In the genomic region with DNA sequence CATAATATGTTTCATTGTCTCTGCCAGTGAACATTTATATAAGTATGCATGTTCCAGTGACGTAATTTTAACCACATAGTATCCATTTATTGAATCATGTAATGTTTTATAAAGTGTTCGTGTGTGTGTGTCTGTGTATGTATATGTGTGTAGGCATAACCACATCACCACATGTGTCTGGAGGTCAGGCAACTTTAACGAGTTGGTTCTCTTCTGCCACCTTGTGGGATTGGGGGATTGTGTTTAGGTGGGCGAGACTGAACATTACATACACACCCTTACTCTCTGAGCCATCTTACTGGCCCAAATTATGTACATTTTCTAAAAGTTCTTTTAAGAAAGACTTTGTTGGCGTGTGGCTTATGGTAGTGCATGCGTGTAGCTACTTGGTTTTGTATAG, we compare ENCODE assay signal across 19 mouse cellular contexts. TPM values are rescaled to one million over a fixed set of nuclear protein-coding genes. Genes with fewer than 3 reads are reported as not detected.
DNase-seq lines count a peak whose midpoint lies in the region; ATAC-seq and TF ChIP-seq lines count a peak whose summit lies in the region.
"Had no signal": no experiment of that assay in that cellular context is flagged by ENCODE, and none has a peak within 500 bp of the region (broad histone marks: within the 10 kb centered on the region; RNA-seq: fewer than 3 reads in every experiment).

No protein-coding gene starts in this region.

- H3K9ac ChIP-seq in intestine, postnatal 0 days (ENCODE audit: low read depth, low read length): no peak overlapping the region
- no peak overlapping the region for H3K9ac ChIP-seq in intestine, embryonic 15.5 days
- no peak overlapping the region for H3K9ac ChIP-seq in midbrain, postnatal 0 days (replicated peaks; ENCODE audit: low read length, poor library complexity, severe bottlenecking)
- no peak overlapping the region for H3K9ac ChIP-seq in midbrain, embryonic 16.5 days (ENCODE audit: low read depth, low read length)
- no peak overlapping the region for H3K9ac ChIP-seq in MEL (ENCODE audit: control insufficient read depth, low read depth, low read length, poor library complexity, severe bottlenecking)
- H3K9ac ChIP-seq: forebrain, postnatal 0 days; heart, embryonic 12.5 days; hindbrain, embryonic 13.5 days; limb, embryonic 13.5 days had no signal

- H3K36me3 ChIP-seq in intestine, postnatal 0 days (ENCODE audit: control insufficient read depth, insufficient read depth): no peaks in the 10 kb centered on the region
- H3K36me3 ChIP-seq in intestine, embryonic 15.5 days: no peaks in the 10 kb centered on the region
- no peaks in the 10 kb centered on the region for H3K36me3 ChIP-seq in midbrain, postnatal 0 days (ENCODE audit: insufficient read depth, low read length)
- H3K36me3 ChIP-seq in midbrain, embryonic 16.5 days (ENCODE audit: control insufficient read depth, insufficient read depth, low read length): no peaks in the 10 kb centered on the region
- no peaks in the 10 kb centered on the region for H3K36me3 ChIP-seq in MEL (ENCODE audit: control insufficient read depth in 1 of 2, insufficient read depth in 2 of 2, low read length in 2 of 2)
- H3K36me3 ChIP-seq in splenic B cell, adult 2 months (ENCODE audit: control insufficient read depth, insufficient read depth, low read length, poor library complexity, severe bottlenecking): no peaks in the 10 kb centered on the region
- H3K36me3 ChIP-seq: heart, embryonic 12.5 days; hindbrain, embryonic 13.5 days; limb, embryonic 13.5 days had no signal

- H3K79me2 ChIP-seq in MEL (ENCODE audit: control insufficient read depth, insufficient read depth, low read length, poor library complexity): no peaks in the 10 kb centered on the region

- TF ChIP-seq RAD21 in MEL (IDR thresholded peaks at IDR 0.05; ENCODE audit: low read depth, low read length): no peak; the same call in none of the 2 replicates

- no peak for TF ChIP-seq POLR2A in MEL (IDR thresholded peaks at IDR 0.05; ENCODE audit: control insufficient read depth in 1 of 2, insufficient read depth in 1 of 2, low read depth in 1 of 2, low read length in 2 of 2, poor library complexity in 1 of 2)

- H3K4me3 ChIP-seq in intestine, postnatal 0 days (ENCODE audit: low read depth, low read length): no peak overlapping the region
- H3K4me3 ChIP-seq in intestine, embryonic 15.5 days (replicated peaks): no peak overlapping the region
- no peak overlapping the region for H3K4me3 ChIP-seq in midbrain, postnatal 0 days (ENCODE audit: low read depth, low read length)
- no peak overlapping the region for H3K4me3 ChIP-seq in midbrain, embryonic 16.5 days (ENCODE audit: low read depth, low read length)
- H3K4me3 ChIP-seq in MEL (ENCODE audit: control insufficient read depth in 1 of 2, insufficient read depth in 1 of 2, low read depth in 2 of 2, low read length in 2 of 2): no peak overlapping the region
- H3K4me3 ChIP-seq: heart, embryonic 12.5 days; hindbrain, embryonic 13.5 days; limb, embryonic 13.5 days; megakaryocyte, embryonic 14.5 days had no signal

- no peaks in the 10 kb centered on the region for H3K9me3 ChIP-seq in intestine, postnatal 0 days (ENCODE audit: control insufficient read depth)
- no peaks in the 10 kb centered on the region for H3K9me3 ChIP-seq in intestine, embryonic 15.5 days
- H3K9me3 ChIP-seq in midbrain, postnatal 0 days (ENCODE audit: low read length): no peaks in the 10 kb centered on the region
- no peaks in the 10 kb centered on the region for H3K9me3 ChIP-seq in midbrain, embryonic 16.5 days (replicated peaks; ENCODE audit: control insufficient read depth, low read length, poor library complexity, severe bottlenecking)
- H3K9me3 ChIP-seq in MEL (replicated peaks; ENCODE audit: insufficient read depth, low read length): no peaks in the 10 kb centered on the region
- H3K9me3 ChIP-seq: heart, embryonic 12.5 days; hindbrain, embryonic 13.5 days; limb, embryonic 13.5 days; megakaryocyte, embryonic 14.5 days had no signal

- H3K4me2 ChIP-seq in intestine, postnatal 0 days (replicated peaks; ENCODE audit: low read depth): no peak overlapping the region
- no peak overlapping the region for H3K4me2 ChIP-seq in intestine, embryonic 15.5 days (replicated peaks)
- no peak overlapping the region for H3K4me2 ChIP-seq in midbrain, postnatal 0 days (ENCODE audit: low read depth, low read length, poor library complexity, severe bottlenecking)
- H3K4me2 ChIP-seq in midbrain, embryonic 16.5 days (ENCODE audit: low read length): no peak overlapping the region
- H3K4me2 ChIP-seq: heart, embryonic 12.5 days; hindbrain, embryonic 13.5 days; limb, embryonic 13.5 days had no signal

- TF ChIP-seq CTCF in intestine, postnatal 0 days (IDR thresholded peaks at IDR 0.05; ENCODE audit: low read depth): peak; percentile 39
- peak; percentile 15 for TF ChIP-seq CTCF in midbrain, postnatal 0 days (IDR thresholded peaks at IDR 0.05)
- peak in 2 of 3 experiments; percentile 4 to 24; a peak in 2 of 6 replicates for TF ChIP-seq CTCF in MEL (IDR thresholded peaks at IDR 0.05 in 2 of 3, conservative IDR thresholded peaks at IDR 0.05 in 1 of 3; ENCODE audit: control insufficient read depth in 1 of 3, insufficient read depth in 1 of 3, low read depth in 2 of 3, low read length in 3 of 3, poor library complexity in 1 of 3, severe bottlenecking in 1 of 3)

- WGBS in intestine, postnatal 0 days: 83% methylated on average over 6 of the region's 6 CpGs
- WGBS in intestine, embryonic 15.5 days: 87% methylated on average over 6 of the region's 6 CpGs
- WGBS in midbrain, postnatal 0 days: 94% methylated on average over 6 of the region's 6 CpGs
- WGBS in midbrain, embryonic 16.5 days: 94% methylated on average over 6 of the region's 6 CpGs

- no peaks in the 10 kb centered on the region for H3K27me3 ChIP-seq in intestine, postnatal 0 days (replicated peaks; ENCODE audit: control insufficient read depth, insufficient read depth, low read length)
- H3K27me3 ChIP-seq in intestine, embryonic 15.5 days (replicated peaks): no peaks in the 10 kb centered on the region
- no peaks in the 10 kb centered on the region for H3K27me3 ChIP-seq in midbrain, postnatal 0 days (ENCODE audit: insufficient read depth, low read length)
- no peaks in the 10 kb centered on the region for H3K27me3 ChIP-seq in midbrain, embryonic 16.5 days (ENCODE audit: control insufficient read depth, insufficient read depth, low read depth, low read length)
- no peaks in the 10 kb centered on the region for H3K27me3 ChIP-seq in MEL (ENCODE audit: control insufficient read depth in 1 of 2, insufficient read depth in 2 of 2, low read length in 2 of 2)
- no peaks in the 10 kb centered on the region for H3K27me3 ChIP-seq in splenic B cell, adult 2 months (ENCODE audit: control insufficient read depth, insufficient read depth, low read length, poor library complexity, severe bottlenecking)
- H3K27me3 ChIP-seq: heart, embryonic 12.5 days; hindbrain, embryonic 13.5 days; limb, embryonic 13.5 days; megakaryocyte, embryonic 14.5 days had no signal

- TF ChIP-seq EP300 in MEL (IDR thresholded peaks at IDR 0.05; ENCODE audit: low read depth in 1 of 2, low read length in 2 of 2): no peak

- ATAC-seq in intestine, postnatal 0 days: no peak
- no peak for ATAC-seq in intestine, embryonic 15.5 days
- no peak for ATAC-seq in midbrain, postnatal 0 days (ENCODE audit: low FRiP score)
- no peak for ATAC-seq in midbrain, embryonic 16.5 days
- ATAC-seq: forebrain, postnatal 0 days had no signal

- H3K27ac ChIP-seq in intestine, postnatal 0 days (ENCODE audit: low read depth, low read length): no peak overlapping the region
- H3K27ac ChIP-seq in intestine, embryonic 15.5 days: no peak overlapping the region
- H3K27ac ChIP-seq in midbrain, postnatal 0 days (ENCODE audit: low read depth, low read length): no peak overlapping the region
- H3K27ac ChIP-seq in midbrain, embryonic 16.5 days (ENCODE audit: low read length): no peak overlapping the region
- no peak overlapping the region for H3K27ac ChIP-seq in MEL (ENCODE audit: control insufficient read depth, low read depth, low read length)
- H3K27ac ChIP-seq: hindbrain, embryonic 13.5 days; limb, embryonic 13.5 days had no signal

- H3K4me1 ChIP-seq in intestine, postnatal 0 days (replicated peaks; ENCODE audit: control insufficient read depth, insufficient read depth, low read length): no peaks in the 10 kb centered on the region
- H3K4me1 ChIP-seq in intestine, embryonic 15.5 days (replicated peaks): no peaks in the 10 kb centered on the region
- no peaks in the 10 kb centered on the region for H3K4me1 ChIP-seq in midbrain, postnatal 0 days (ENCODE audit: insufficient read depth, low read length)
- H3K4me1 ChIP-seq in midbrain, embryonic 16.5 days (ENCODE audit: control insufficient read depth, insufficient read depth, low read length): no peaks in the 10 kb centered on the region
- no peaks in the 10 kb centered on the region for H3K4me1 ChIP-seq in MEL (ENCODE audit: control insufficient read depth in 1 of 2, insufficient read depth in 2 of 2, low read length in 2 of 2)
- H3K4me1 ChIP-seq: hindbrain, embryonic 13.5 days; limb, embryonic 13.5 days had no signal

- no peak for DNase-seq in midbrain, postnatal 0 days (ENCODE audit: low spot score)
- DNase-seq in MEL (ENCODE audit: low read depth, low spot score): no peak
- DNase-seq in splenic B cell, adult 2 months (ENCODE audit: low read depth, low spot score): peak; percentile 41
- no peak for DNase-seq in spleen, adult 12 weeks (ENCODE audit: low spot score)
- DNase-seq: adrenal gland, postnatal 10 days; cerebellum, adult 8-10 months; forebrain, postnatal 0 days; gastrocnemius, postnatal 14 days; kidney, adult 2 months; right cerebral cortex, postnatal 14 days had no signal

RNA-seq across cellular contexts. Expression of a gene that starts 15.1 kb away (rescaled TPM):
- 20.3 and 21.5 TPM in 2 replicates for polyA plus RNA-seq in intestine, postnatal 0 days (2015; fragmentation: Nextera tagmentation; extraction: Ambion mirVana)
- polyA plus RNA-seq in intestine, embryonic 15.5 days (2015; fragmentation: Nextera tagmentation; extraction: Ambion mirVana): 8.6 and 10.3 TPM in 2 replicates
- 2.8 and 3.2 TPM in 2 replicates for total RNA-seq in midbrain, postnatal 0 days (2014; rRNA removed)
- polyA plus RNA-seq in midbrain, postnatal 0 days (2015; fragmentation: Nextera tagmentation; extraction: Ambion mirVana): 4.3 and 4.6 TPM in 2 replicates
- 4.0 and 4.7 TPM in 2 replicates for polyA plus RNA-seq in midbrain, embryonic 16.5 days (2015; fragmentation: Nextera tagmentation; extraction: Ambion mirVana)
- 0.08 and 0.10 TPM in 2 replicates for total RNA-seq in MEL (2012; rRNA removed)
- polyA plus RNA-seq in MEL (2012; ENCODE audit: insufficient read depth in 1 of 2, insufficient read length in 2 of 2, low read depth in 1 of 2, low replicate concordance in 2 of 2, missing spikeins in 1 of 2): under 1 TPM in 1 of 2 experiments, not detected in 1; 0.13 TPM

RNA-seq across cellular contexts. Expression of a gene that starts 26.4 kb away (rescaled TPM):
- not detected in 2 replicates for polyA plus RNA-seq in intestine, postnatal 0 days (2015; fragmentation: Nextera tagmentation; extraction: Ambion mirVana)
- polyA plus RNA-seq in intestine, embryonic 15.5 days (2015; fragmentation: Nextera tagmentation; extraction: Ambion mirVana): not detected in 2 replicates
- 1.5 TPM in 1 of 2 replicates, not detected in the other for total RNA-seq in midbrain, postnatal 0 days (2014; rRNA removed)
- 0.16 TPM in 1 of 2 replicates, not detected in the other for polyA plus RNA-seq in midbrain, postnatal 0 days (2015; fragmentation: Nextera tagmentation; extraction: Ambion mirVana)
- polyA plus RNA-seq in midbrain, embryonic 16.5 days (2015; fragmentation: Nextera tagmentation; extraction: Ambion mirVana): 0.14 TPM in 1 of 2 replicates, not detected in the other
- total RNA-seq in MEL (2012; rRNA removed): not detected in 2 replicates
- not detected for polyA plus RNA-seq in MEL (2012; ENCODE audit: insufficient read depth in 1 of 2, insufficient read length in 2 of 2, low read depth in 1 of 2, low replicate concordance in 2 of 2, missing spikeins in 1 of 2)
- total RNA-seq: adrenal gland, postnatal 10 days; forebrain, postnatal 0 days; gastrocnemius, postnatal 14 days; left cerebral cortex, adult 18-20 months had no signal
- polyA plus RNA-seq: forebrain, postnatal 0 days; large intestine, adult 2 months had no signal

RNA-seq across cellular contexts. Expression of a gene that starts 42.2 kb away (rescaled TPM):
- 0.94 and 1.2 TPM in 2 replicates for polyA plus RNA-seq in intestine, postnatal 0 days (2015; fragmentation: Nextera tagmentation; extraction: Ambion mirVana)
- polyA plus RNA-seq in intestine, embryonic 15.5 days (2015; fragmentation: Nextera tagmentation; extraction: Ambion mirVana): 1.2 and 1.6 TPM in 2 replicates
- 2.2 and 2.6 TPM in 2 replicates for total RNA-seq in midbrain, postnatal 0 days (2014; rRNA removed)
- polyA plus RNA-seq in midbrain, postnatal 0 days (2015; fragmentation: Nextera tagmentation; extraction: Ambion mirVana): 1.8 and 1.9 TPM in 2 replicates
- 1.2 and 1.5 TPM in 2 replicates for polyA plus RNA-seq in midbrain, embryonic 16.5 days (2015; fragmentation: Nextera tagmentation; extraction: Ambion mirVana)
- total RNA-seq in MEL (2012; rRNA removed): not detected in 2 replicates
- not detected for polyA plus RNA-seq in MEL (2012; ENCODE audit: insufficient read depth in 1 of 2, insufficient read length in 2 of 2, low read depth in 1 of 2, low replicate concordance in 2 of 2, missing spikeins in 1 of 2)
